Mouse (Mus musculus): ENCODE data around the gene Olfr1333.

- TF ChIP-seq CTCF (IDR thresholded peaks at IDR 0.05; ENCODE audit: low read depth, low read length) (no peak), POLR2A (IDR thresholded peaks at IDR 0.05; ENCODE audit: extremely low read depth, insufficient read depth, low read length) (no peak)
Measured at GRCm38 (mm10) chr4:118818921-118819320, 17.2 kb downstream of the Olfr1333 start.
